Mouse (Mus musculus) hindbrain, embryonic 12.5 days (tissue): Measurements from ENCODE around the gene Dleu7. TPM values are rescaled to one million over a fixed set of nuclear protein-coding genes. Genes with fewer than 3 reads are reported as not detected.

Experiments used
- ATAC-seq: fragments of 200-750 bp; cut with Nextera tagmentation; 2 replicates; pipeline ENCODE4 v1.8.0; 2017; ENCODE audit warnings: moderate TSS enrichment; ENCODE audit not compliant: low FRiP score
- H3K27ac ChIP-seq: fragments of 300-500 bp; sonication (generic); 2 replicates; pipeline ENCODE4 v1.5.1; 2016; ENCODE audit warnings: mild to moderate bottlenecking
- H3K27me3 ChIP-seq: fragments of 300-500 bp; sonication (generic); 2 replicates; pipeline ENCODE4 v1.6.1; 2016; ENCODE audit warnings: mild to moderate bottlenecking
- H3K36me3 ChIP-seq: fragments of 300-500 bp; sonication (generic); 2 replicates; pipeline ENCODE4 v1.6.1; 2016; ENCODE audit warnings: mild to moderate bottlenecking
- H3K4me1 ChIP-seq: fragments of 300-500 bp; sonication (generic); 2 replicates; pipeline ENCODE4 v1.6.1; 2016
- H3K4me2 ChIP-seq: fragments of 300-500 bp; sonication (generic); replicated peaks from 2 replicates; pipeline ENCODE4 v1.6.1; 2016; ENCODE audit warnings: mild to moderate bottlenecking
- H3K4me3 ChIP-seq: fragments of 300-500 bp; sonication (generic); 2 replicates; pipeline ENCODE4 v1.5.1; 2016; ENCODE audit warnings: mild to moderate bottlenecking
- H3K9ac ChIP-seq: fragments of 300-500 bp; sonication (generic); 2 replicates; pipeline ENCODE4 v1.6.1; 2016; ENCODE audit warnings: mild to moderate bottlenecking, moderate library complexity
- H3K9me3 ChIP-seq: fragments of 300-500 bp; sonication (generic); replicated peaks from 2 replicates; pipeline ENCODE4 v1.6.1; 2016; ENCODE audit warnings: mild to moderate bottlenecking
- WGBS: fragments of 180-500 bp; shearing (Covaris S2); methylation state at CpG from one replicate; pipeline ENCODE4 v1.1.7; 2016; 5-methylcytosine and 5-hydroxymethylcytosine counted together
- polyA plus RNA-seq: library from polyadenylated mRNA; unstranded; fragments of >200 nt; fragmentation: Nextera tagmentation; extraction: Ambion mirVana; gene quantifications from 2 replicates; pipeline ENCODE4 v1.2.1, GENCODE M21; 2016

Gene Dleu7
- polyA plus RNA-seq, 1 experiment from 2014 or later = 1.6 TPM

DNA sequence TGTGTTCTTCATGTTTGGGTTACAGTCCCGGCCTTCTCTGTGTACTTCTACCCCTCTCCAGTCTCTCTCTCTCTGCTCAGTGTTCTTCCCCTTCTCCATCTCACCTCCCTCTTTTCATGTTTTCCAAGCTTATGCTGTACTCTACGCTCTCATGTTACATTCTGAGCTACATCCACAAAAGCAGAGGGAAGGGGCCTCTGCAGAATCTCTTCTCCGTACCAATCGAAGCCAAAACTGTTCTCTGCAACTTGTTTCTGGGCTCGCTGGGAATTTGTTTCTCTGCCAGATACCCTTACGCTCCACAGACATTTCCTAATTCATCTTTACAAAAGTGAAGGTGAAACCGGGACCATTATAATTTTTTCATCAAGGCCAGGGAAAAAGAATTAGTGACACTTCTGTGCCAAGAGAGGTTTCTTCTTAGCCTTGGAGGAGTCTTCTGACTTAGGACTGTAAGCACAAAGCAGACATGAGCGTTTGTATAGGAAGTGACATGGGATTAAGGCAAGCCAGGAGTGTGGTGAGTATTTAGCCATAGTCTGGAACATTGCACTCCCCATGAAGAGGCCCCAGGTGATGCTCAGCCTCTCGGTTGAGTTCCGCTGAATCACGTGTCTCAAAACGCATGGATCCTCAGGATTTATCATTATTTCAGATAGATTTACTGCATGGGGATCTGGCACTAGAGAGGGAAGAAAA is 22.0 kb downstream of the Dleu7 start:
- no peak overlapping the region for H3K9ac ChIP-seq
- no peak overlapping the region for H3K4me3 ChIP-seq
- H3K27ac ChIP-seq = no peak overlapping the region
- H3K9me3 ChIP-seq = no peaks in the 10 kb centered on the region
- no peak for ATAC-seq
- no peak overlapping the region for H3K4me2 ChIP-seq
- H3K4me1 ChIP-seq = no peaks in the 10 kb centered on the region
- no peaks in the 10 kb centered on the region for H3K27me3 ChIP-seq
- WGBS = 89% methylated on average over 12 of the region's 12 CpGs
- H3K36me3 ChIP-seq = no peaks in the 10 kb centered on the region

GRCm38 (mm10) chr14:62258978-62259536 is 33.8 kb downstream of the Dleu7 start:
- WGBS = 58% methylated on average over 10 of the region's 10 CpGs
- Histone ChIP-seq H3K4me2 (no peak overlapping the region), H3K4me3 (no peak overlapping the region), H3K36me3 (no peaks in the 10 kb centered on the region), H3K9ac (no peak overlapping the region), H3K9me3 (no peaks in the 10 kb centered on the region), H3K27ac (no peak overlapping the region), H3K4me1 (peaks cover 3% of the 10 kb centered on the region; the same call in 1 of the 2 replicates), H3K27me3 (no peaks in the 10 kb centered on the region)
- no peak for ATAC-seq

- Histone ChIP-seq H3K27me3 (no peaks in the 10 kb centered on the region), H3K4me1 (peaks cover 3% of the 10 kb centered on the region; the same call in 1 of the 2 replicates), H3K4me2 (no peak overlapping the region), H3K9me3 (no peaks in the 10 kb centered on the region), H3K4me3 (no peak overlapping the region), H3K9ac (no peak overlapping the region), H3K36me3 (no peaks in the 10 kb centered on the region), H3K27ac (no peak overlapping the region)
- WGBS = 76% methylated on average over 6 of the region's 6 CpGs
- no peak for ATAC-seq
Observed at GRCm38 (mm10) chr14:62258125-62258524, 34.7 kb downstream of the Dleu7 start.

DNA sequence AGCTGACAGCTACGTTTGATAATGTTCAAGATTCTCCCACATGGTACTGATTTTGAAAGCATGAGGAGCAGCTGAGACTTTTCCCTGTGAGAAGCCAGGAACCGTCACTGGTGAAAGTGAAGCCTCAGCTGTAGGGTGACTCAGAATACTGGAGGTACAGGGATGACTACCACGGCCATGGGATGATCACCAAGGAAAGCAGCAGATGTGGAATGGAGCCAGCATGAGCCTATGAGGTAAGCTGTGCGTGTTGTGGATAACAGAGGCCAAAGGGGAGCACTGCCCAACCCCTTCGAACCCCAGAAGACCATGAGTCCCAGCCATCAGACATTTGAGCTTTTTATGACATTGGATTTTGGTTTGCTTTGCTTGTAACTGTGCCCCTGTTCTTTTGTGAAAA is 36.8 kb downstream of the Dleu7 start:
- Histone ChIP-seq H3K4me1 (peaks cover 3% of the 10 kb centered on the region; the same call in 1 of the 2 replicates), H3K27ac (no peak overlapping the region), H3K9ac (no peak overlapping the region), H3K4me3 (no peak overlapping the region), H3K27me3 (no peaks in the 10 kb centered on the region), H3K9me3 (no peaks in the 10 kb centered on the region), H3K36me3 (no peaks in the 10 kb centered on the region), H3K4me2 (no peak overlapping the region)
- 81% methylated on average over 5 of the region's 5 CpGs for WGBS
- no peak for ATAC-seq

GRCm38 (mm10) chr14:62254371-62254770 is 38.5 kb downstream of the Dleu7 start:
- Histone ChIP-seq H3K4me1 (peaks cover 3% of the 10 kb centered on the region; the same call in 1 of the 2 replicates), H3K9me3 (no peaks in the 10 kb centered on the region), H3K9ac (no peak overlapping the region), H3K36me3 (no peaks in the 10 kb centered on the region), H3K27ac (no peak overlapping the region), H3K4me2 (no peak overlapping the region), H3K27me3 (no peaks in the 10 kb centered on the region), H3K4me3 (no peak overlapping the region)
- WGBS = 62% methylated on average over 8 of the region's 8 CpGs
- ATAC-seq = no peak

DNA sequence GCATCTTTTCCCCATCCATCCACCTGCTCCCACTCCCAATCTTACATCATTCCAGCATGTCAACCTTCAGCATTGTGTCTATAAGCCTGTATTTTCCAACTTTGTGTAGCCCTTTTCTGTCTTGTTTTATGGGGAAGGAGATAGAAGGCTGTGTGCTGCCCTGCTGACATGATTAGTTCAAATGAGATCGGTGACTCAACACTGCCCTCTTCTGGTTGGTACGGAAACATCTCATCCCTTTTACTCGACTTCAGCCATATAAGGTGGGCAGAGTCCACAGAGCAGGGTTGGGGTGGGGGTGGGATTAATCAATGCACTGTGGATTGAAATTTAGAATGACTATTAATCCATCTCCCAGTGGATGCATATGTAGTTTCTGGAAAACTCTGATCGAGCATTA is 40.8 kb downstream of the Dleu7 start:
- no peak for ATAC-seq
- Histone ChIP-seq H3K27ac (no peak overlapping the region), H3K9me3 (no peaks in the 10 kb centered on the region), H3K9ac (no peak overlapping the region), H3K4me2 (no peak overlapping the region), H3K36me3 (no peaks in the 10 kb centered on the region), H3K4me3 (no peak overlapping the region), H3K4me1 (no peaks in the 10 kb centered on the region; the same call in 1 of the 2 replicates), H3K27me3 (no peaks in the 10 kb centered on the region)
- 5% methylated on average over 4 of the region's 4 CpGs for whole genome bisulfite sequencing

DNA sequence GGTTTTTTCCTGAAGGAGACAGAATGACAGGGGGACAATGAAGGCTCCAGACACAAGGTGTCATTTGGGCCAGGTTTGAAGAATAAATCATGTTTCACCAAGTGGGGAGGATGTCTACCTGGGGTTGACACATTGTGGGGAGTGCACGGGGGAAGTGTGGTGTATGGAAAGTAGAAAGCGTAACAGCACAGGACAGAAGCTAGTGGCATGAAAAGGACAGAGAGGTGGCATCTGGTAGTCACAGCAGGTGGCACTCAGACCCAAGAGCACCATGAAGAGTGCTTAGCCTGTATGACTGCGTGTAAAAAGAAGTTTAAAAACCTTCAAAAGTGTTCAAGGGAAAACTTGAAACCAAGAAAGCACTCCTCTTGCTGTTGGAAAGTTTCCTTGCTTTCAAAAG is 42.8 kb downstream of the Dleu7 start:
- no peak overlapping the region for H3K9ac ChIP-seq
- ATAC-seq = no peak
- H3K27ac ChIP-seq = no peak overlapping the region
- H3K4me1 ChIP-seq = no peaks in the 10 kb centered on the region; the same call in 1 of the 2 replicates
- H3K36me3 ChIP-seq = no peaks in the 10 kb centered on the region
- no peak overlapping the region for H3K4me2 ChIP-seq
- WGBS = 66% methylated on average over 3 of the region's 3 CpGs
- H3K9me3 ChIP-seq = no peaks in the 10 kb centered on the region
- H3K27me3 ChIP-seq = no peaks in the 10 kb centered on the region
- H3K4me3 ChIP-seq = no peak overlapping the region

DNA sequence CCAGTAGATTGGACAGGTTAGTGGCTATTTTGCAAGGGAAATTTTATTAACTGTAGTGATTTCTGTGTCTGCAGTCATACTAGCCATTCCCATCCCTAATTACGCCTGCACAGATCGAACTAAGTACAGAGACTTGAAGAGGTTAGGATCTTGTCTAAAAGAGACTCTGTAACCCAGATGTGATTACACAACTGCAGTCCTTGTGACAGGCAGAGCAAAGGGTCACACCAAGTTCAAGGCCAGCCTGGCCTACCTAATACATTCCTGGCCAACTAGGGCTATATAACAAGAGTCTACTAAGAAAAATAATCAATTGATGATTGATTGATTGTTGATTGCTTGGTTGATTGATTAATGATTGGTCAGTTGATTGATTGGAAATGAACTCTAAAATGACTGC is 43.6 kb downstream of the Dleu7 start:
- Histone ChIP-seq H3K9ac (no peak overlapping the region), H3K27me3 (no peaks in the 10 kb centered on the region), H3K9me3 (no peaks in the 10 kb centered on the region), H3K36me3 (no peaks in the 10 kb centered on the region), H3K27ac (no peak overlapping the region), H3K4me2 (no peak overlapping the region), H3K4me3 (no peak overlapping the region), H3K4me1 (no peaks in the 10 kb centered on the region; the same call in 1 of the 2 replicates)
- ATAC-seq = no peak
- 85% methylated on average over 2 of the region's 2 CpGs for WGBS

DNA sequence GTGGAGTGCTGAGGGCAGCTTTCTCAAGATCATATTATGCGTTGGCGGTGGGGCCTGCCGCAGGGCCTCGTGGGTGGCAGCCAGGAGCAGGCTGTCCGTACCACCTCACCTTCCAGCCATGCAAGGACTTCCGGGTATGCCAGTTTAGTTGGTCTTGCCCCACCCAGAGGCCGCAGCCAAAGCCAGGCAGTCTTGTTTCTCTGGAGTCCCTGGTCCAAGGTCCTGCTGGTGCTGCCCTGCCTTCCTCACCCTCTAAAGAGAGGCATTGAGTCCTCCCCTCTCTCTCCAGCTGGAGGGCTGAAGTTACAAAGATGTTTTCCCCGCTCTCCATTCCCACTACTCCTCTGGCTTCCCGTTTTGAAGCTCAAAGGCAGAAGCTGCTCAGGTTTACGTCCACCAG is 44.1 kb downstream of the Dleu7 start:
- WGBS = 79% methylated on average over 10 of the region's 10 CpGs
- H3K27me3 ChIP-seq = no peaks in the 10 kb centered on the region
- H3K4me2 ChIP-seq = no peak overlapping the region
- no peak for ATAC-seq
- H3K4me1 ChIP-seq = no peaks in the 10 kb centered on the region
- H3K9ac ChIP-seq = no peak overlapping the region
- H3K27ac ChIP-seq = no peak overlapping the region
- H3K36me3 ChIP-seq = no peaks in the 10 kb centered on the region
- H3K9me3 ChIP-seq = no peaks in the 10 kb centered on the region
- H3K4me3 ChIP-seq = no peak overlapping the region

DNA sequence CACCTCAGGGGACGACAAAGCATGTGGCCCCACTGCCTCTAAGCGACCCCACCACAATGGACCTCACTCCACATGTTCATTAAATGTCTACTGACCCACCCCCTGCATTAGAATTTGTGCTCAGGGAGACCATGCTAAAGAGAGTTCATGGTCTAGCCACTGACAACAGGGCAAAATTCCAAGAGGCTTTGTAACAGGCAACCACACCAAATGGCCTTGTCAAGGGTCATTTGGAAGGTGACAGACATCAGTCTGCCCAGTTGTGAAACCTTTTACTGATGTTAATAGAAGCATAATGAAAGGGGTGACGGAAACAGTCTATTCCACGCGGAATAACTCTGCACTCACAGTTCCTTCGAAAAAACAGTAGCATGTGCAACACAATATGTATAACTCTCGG is 44.5 kb downstream of the Dleu7 start:
- H3K27ac ChIP-seq = no peak overlapping the region
- ATAC-seq = no peak
- 57% methylated on average over 7 of the region's 7 CpGs for WGBS

DNA sequence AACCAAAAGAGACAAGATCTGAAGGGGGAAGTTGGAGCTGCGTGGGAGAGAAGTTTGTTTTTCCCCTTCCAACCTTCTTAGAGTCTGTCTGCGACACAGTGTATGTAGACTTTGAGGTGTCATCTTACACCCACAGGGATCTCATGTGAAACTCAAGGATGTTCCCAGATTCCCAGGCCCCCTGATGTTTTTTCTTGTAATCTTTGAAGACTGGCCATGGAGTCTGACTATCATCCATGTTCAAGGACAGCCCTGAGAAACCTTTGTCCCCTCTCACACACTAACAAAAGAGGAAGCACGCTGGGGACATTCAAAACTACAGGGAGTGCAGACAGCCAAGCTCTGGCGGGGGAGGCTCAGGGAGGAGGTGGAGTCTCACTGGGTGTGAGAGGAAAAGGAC is 47.3 kb downstream of the Dleu7 start:
- H3K27me3 ChIP-seq = no peaks in the 10 kb centered on the region
- no peaks in the 10 kb centered on the region for H3K36me3 ChIP-seq
- no peaks in the 10 kb centered on the region for H3K4me1 ChIP-seq
- no peak for ATAC-seq
- H3K27ac ChIP-seq = no peak overlapping the region
- no peaks in the 10 kb centered on the region for H3K9me3 ChIP-seq
- H3K9ac ChIP-seq = no peak overlapping the region
- WGBS = 20% methylated on average over 4 of the region's 4 CpGs
- no peak overlapping the region for H3K4me2 ChIP-seq
- H3K4me3 ChIP-seq = no peak overlapping the region

More for the DNA sequence above, 44.5 kb downstream of the Dleu7 start:
- no peaks in the 10 kb centered on the region for H3K27me3 ChIP-seq
- no peak overlapping the region for H3K4me3 ChIP-seq
- no peaks in the 10 kb centered on the region for H3K9me3 ChIP-seq
- H3K4me1 ChIP-seq = no peaks in the 10 kb centered on the region
- no peaks in the 10 kb centered on the region for H3K36me3 ChIP-seq
- no peak overlapping the region for H3K4me2 ChIP-seq
- no peak overlapping the region for H3K9ac ChIP-seq

DNA sequence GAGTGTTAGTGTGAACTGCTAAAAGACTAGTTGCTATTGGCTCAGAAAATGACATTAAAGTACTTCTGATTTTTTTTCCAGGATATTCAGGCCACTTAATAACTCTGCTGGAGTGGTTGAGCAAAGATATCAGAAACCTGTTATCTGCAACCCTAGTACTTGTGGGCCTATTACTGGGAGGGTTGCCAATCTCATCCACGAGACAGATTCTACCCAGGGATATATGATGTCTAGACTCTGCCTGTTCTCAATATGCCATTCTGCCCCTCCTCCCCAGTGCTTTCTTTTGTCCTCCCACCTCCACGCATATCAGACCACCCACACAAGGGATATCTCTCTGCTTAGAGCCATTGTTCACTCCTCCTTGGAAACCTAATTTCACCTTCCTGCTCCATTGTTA is 49.3 kb downstream of the Dleu7 start:
- H3K27ac ChIP-seq = no peak overlapping the region
- WGBS = 54% methylated on average over 2 of the region's 2 CpGs
- no peak overlapping the region for H3K4me2 ChIP-seq
- no peak for ATAC-seq
- no peaks in the 10 kb centered on the region for H3K4me1 ChIP-seq
- H3K27me3 ChIP-seq = no peaks in the 10 kb centered on the region
- no peak overlapping the region for H3K9ac ChIP-seq
- H3K36me3 ChIP-seq = no peaks in the 10 kb centered on the region
- no peaks in the 10 kb centered on the region for H3K9me3 ChIP-seq
- no peak overlapping the region for H3K4me3 ChIP-seq

DNA sequence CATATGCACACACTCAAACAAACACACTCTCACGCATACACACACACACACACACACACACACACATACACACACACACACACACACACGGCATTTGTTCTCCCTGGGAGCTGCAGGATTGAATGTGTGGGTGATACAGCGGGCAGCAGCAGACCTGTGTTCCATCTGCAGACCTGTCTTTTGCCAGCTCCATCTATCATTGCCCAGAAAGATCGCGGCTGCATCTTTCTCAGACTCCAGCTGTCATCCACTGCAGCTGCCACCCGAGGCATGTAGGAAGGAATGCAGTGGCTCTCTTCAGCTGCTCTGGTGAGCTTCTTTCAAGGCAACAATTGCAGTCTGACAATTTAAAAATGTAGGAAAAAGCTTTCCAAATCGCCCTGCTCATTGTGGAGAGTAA is 56.9 kb downstream of the Dleu7 start:
- no peaks in the 10 kb centered on the region for H3K27me3 ChIP-seq
- H3K9ac ChIP-seq = no peak overlapping the region
- no peak overlapping the region for H3K4me2 ChIP-seq
- no peak for ATAC-seq
- 58% methylated on average over 7 of the region's 7 CpGs for WGBS
- no peaks in the 10 kb centered on the region for H3K36me3 ChIP-seq
- H3K27ac ChIP-seq = no peak overlapping the region
- no peaks in the 10 kb centered on the region for H3K9me3 ChIP-seq
- H3K4me1 ChIP-seq = peaks cover 3% of the 10 kb centered on the region; the same call in 1 of the 2 replicates
- no peak overlapping the region for H3K4me3 ChIP-seq
